Mouse (Mus musculus): ENCODE data around the gene Hltf. TPM values are rescaled to one million over a fixed set of nuclear protein-coding genes. Genes with fewer than 3 reads are reported as not detected.
A peak's percentile ranks its signal among the peaks of the same experiment; 100 is the strongest.

The Hltf gene
- total RNA-seq, 2 experiments from 2014 or later: 2.5 to 2.9 TPM

- no peak for DNase-seq
- intact Hi-C loops (cut with DNase I): no loop called here
These were observed 84.5 kb downstream of the Hltf start for GRCm38 (mm10) chr3:20142101-20142500.

GRCm38 (mm10) chr3:20142576-20142975 is 85.0 kb downstream of the Hltf start:
- DNase-seq: no peak
- intact Hi-C loops (cut with DNase I): no loop called here

GRCm38 (mm10) chr3:20143726-20144125 is 86.1 kb downstream of the Hltf start:
- intact Hi-C loops (cut with DNase I): no loop called here
- DNase-seq: no peak

GRCm38 (mm10) chr3:20144401-20144800 is 86.8 kb downstream of the Hltf start:
- intact Hi-C loops (cut with DNase I): no loop called here
- DNase-seq: no peak

- intact Hi-C loops (cut with DNase I): no loop called here
- DNase-seq: no peak
These were observed 88.1 kb downstream of the Hltf start for GRCm38 (mm10) chr3:20145696-20146113.

GRCm38 (mm10) chr3:20146884-20147395 is 89.3 kb downstream of the Hltf start:
- no peak for DNase-seq

GRCm38 (mm10) chr3:20147647-20148046 is 90.0 kb downstream of the Hltf start:
- no peak for DNase-seq

More at GRCm38 (mm10) chr3:20146884-20147395, 89.3 kb downstream of the Hltf start:
- intact Hi-C loops (cut with DNase I): no loop called here

GRCm38 (mm10) chr3:20150511-20150910 is 92.9 kb downstream of the Hltf start:
- intact Hi-C loops (cut with DNase I): no loop called here
- no peak for DNase-seq

More at GRCm38 (mm10) chr3:20147647-20148046, 90.0 kb downstream of the Hltf start:
- intact Hi-C loops (cut with DNase I): no loop called here

- no peak for DNase-seq
- intact Hi-C loops (cut with DNase I): no loop called here
These were observed 94.0 kb downstream of the Hltf start for GRCm38 (mm10) chr3:20151651-20152050.

- intact Hi-C loops (cut with DNase I): no loop called here
These were observed 97.1 kb downstream of the Hltf start, which contains the start of gene Gyg for GRCm38 (mm10) chr3:20154531-20155367. Gene Gyg, minus strand, starts transcription at chr3:20155317.

GRCm38 (mm10) chr3:20155476-20155875 is 97.9 kb downstream of the Hltf start:
- intact Hi-C loops (cut with DNase I): no loop called here
- no peak for DNase-seq

More at GRCm38 (mm10) chr3:20154531-20155367, 97.1 kb downstream of the Hltf start, which contains the start of gene Gyg:
- peak; percentile 54 to 68 for DNase-seq

- intact Hi-C loops (cut with DNase I): no loop called here
- DNase-seq: no peak
These were observed 109.9 kb downstream of the Hltf start for GRCm38 (mm10) chr3:20167487-20167886.

Other genes with a start within 250 kb of the Hltf start
- 1 to 10 TPM; 4.7 to 5.2 TPM for gene Cp, start 100.8 kb upstream of the Hltf start, total RNA-seq (2021)
- 1 to 10 TPM; 3.0 to 3.6 TPM for gene Hps3, start 22.5 kb upstream of the Hltf start, total RNA-seq (2021)
- 100 to 1,000 TPM; 308 to 375 TPM for gene Gyg, start 97.5 kb downstream of the Hltf start, total RNA-seq (2021)
- 1 to 10 TPM; 1.9 to 3.0 TPM for gene Cpa3, start 184.4 kb downstream of the Hltf start, total RNA-seq (2021)
- gene Cpb1, start 217.9 kb downstream of the Hltf start, total RNA-seq (2021): not detected

Measured in gastrocnemius, postnatal 36 days (tissue).